Mouse (Mus musculus): Measurements from ENCODE around the gene Tmem89. TPM values are rescaled to one million over a fixed set of nuclear protein-coding genes. Genes with fewer than 3 reads are reported as not detected.

Tmem89 gene
- polyA plus RNA-seq (2012; rRNA removed): 0.40 and 0.42 TPM in 2 replicates

- no peak within 1 kb of the TSS for H3K4me3 ChIP-seq (ENCODE audit: insufficient read depth, low read length)
Observed at GRCm38 (mm10) chr9:108914491-108914890, at the start of gene Tmem89. Tmem89 (plus strand) TSS chr9:108914619.

GRCm38 (mm10) chr9:108912308-108912707, 2.1 kb upstream of the Tmem89 start:
- Histone ChIP-seq H3K27ac (ENCODE audit: insufficient read depth, low read length) (no peak overlapping the region), H3K4me1 (ENCODE audit: control insufficient read depth, insufficient read depth, low read length) (no peaks in the 10 kb centered on the region)
- TF ChIP-seq CTCF (IDR thresholded peaks at IDR 0.05; ENCODE audit: extremely low read depth, insufficient read depth, low read length) (no peak), POLR2A (IDR thresholded peaks at IDR 0.05; ENCODE audit: extremely low read depth, insufficient read depth, low read length) (no peak)

More at GRCm38 (mm10) chr9:108914491-108914890, at the start of gene Tmem89:
- H3K4me1 ChIP-seq (ENCODE audit: control insufficient read depth, insufficient read depth, low read length): no peaks in the 10 kb centered on the region
- H3K27ac ChIP-seq (ENCODE audit: insufficient read depth, low read length): no peak within 1 kb of the TSS
- TF ChIP-seq POLR2A (IDR thresholded peaks at IDR 0.05; ENCODE audit: extremely low read depth, insufficient read depth, low read length) (no peak), CTCF (IDR thresholded peaks at IDR 0.05; ENCODE audit: extremely low read depth, insufficient read depth, low read length) (no peak)

GRCm38 (mm10) chr9:108913161-108913560, 1.3 kb upstream of the Tmem89 start:
- no peak overlapping the region for H3K27ac ChIP-seq (ENCODE audit: insufficient read depth, low read length)
- H3K4me3 ChIP-seq (ENCODE audit: insufficient read depth, low read length): no peak overlapping the region
- no peaks in the 10 kb centered on the region for H3K4me1 ChIP-seq (ENCODE audit: control insufficient read depth, insufficient read depth, low read length)
- TF ChIP-seq CTCF (IDR thresholded peaks at IDR 0.05; ENCODE audit: extremely low read depth, insufficient read depth, low read length) (no peak), POLR2A (IDR thresholded peaks at IDR 0.05; ENCODE audit: extremely low read depth, insufficient read depth, low read length) (no peak)

More at GRCm38 (mm10) chr9:108912308-108912707, 2.1 kb upstream of the Tmem89 start:
- H3K4me3 ChIP-seq (ENCODE audit: insufficient read depth, low read length): no peak overlapping the region

GRCm38 (mm10) chr9:108913621-108914020, 798 bp upstream of the Tmem89 start:
- H3K27ac ChIP-seq (ENCODE audit: insufficient read depth, low read length): no peak overlapping the region
- no peaks in the 10 kb centered on the region for H3K4me1 ChIP-seq (ENCODE audit: control insufficient read depth, insufficient read depth, low read length)
- no peak overlapping the region for H3K4me3 ChIP-seq (ENCODE audit: insufficient read depth, low read length)
- no peak for TF ChIP-seq CTCF (IDR thresholded peaks at IDR 0.05; ENCODE audit: extremely low read depth, insufficient read depth, low read length)
- TF ChIP-seq POLR2A (IDR thresholded peaks at IDR 0.05; ENCODE audit: extremely low read depth, insufficient read depth, low read length): no peak

GRCm38 (mm10) chr9:108925897-108926296, 11.5 kb downstream of the Tmem89 start:
- H3K4me3 ChIP-seq (ENCODE audit: insufficient read depth, low read length): no peak overlapping the region
- no peaks in the 10 kb centered on the region for H3K4me1 ChIP-seq (ENCODE audit: control insufficient read depth, insufficient read depth, low read length)
- TF ChIP-seq POLR2A (IDR thresholded peaks at IDR 0.05; ENCODE audit: extremely low read depth, insufficient read depth, low read length) (no peak), CTCF (IDR thresholded peaks at IDR 0.05; ENCODE audit: extremely low read depth, insufficient read depth, low read length) (no peak)
- no peak overlapping the region for H3K27ac ChIP-seq (ENCODE audit: insufficient read depth, low read length)

GRCm38 (mm10) chr9:108928424-108928823, 14.0 kb downstream of the Tmem89 start:
- Histone ChIP-seq H3K4me3 (ENCODE audit: insufficient read depth, low read length) (no peak overlapping the region), H3K4me1 (ENCODE audit: control insufficient read depth, insufficient read depth, low read length) (no peaks in the 10 kb centered on the region), H3K27ac (ENCODE audit: insufficient read depth, low read length) (no peak overlapping the region)
- no peak for TF ChIP-seq POLR2A (IDR thresholded peaks at IDR 0.05; ENCODE audit: extremely low read depth, insufficient read depth, low read length)
- TF ChIP-seq CTCF (IDR thresholded peaks at IDR 0.05; ENCODE audit: extremely low read depth, insufficient read depth, low read length): no peak

GRCm38 (mm10) chr9:108935991-108936390, 21.6 kb downstream of the Tmem89 start:
- H3K4me1 ChIP-seq (ENCODE audit: control insufficient read depth, insufficient read depth, low read length): no peaks in the 10 kb centered on the region; the same call in 1 of the 2 replicates
- H3K4me3 ChIP-seq (ENCODE audit: insufficient read depth, low read length): peak overlapping the region; percentile 94; the same call in 1 of the 2 replicates
- TF ChIP-seq CTCF (IDR thresholded peaks at IDR 0.05; ENCODE audit: extremely low read depth, insufficient read depth, low read length) (no peak), POLR2A (IDR thresholded peaks at IDR 0.05; ENCODE audit: extremely low read depth, insufficient read depth, low read length) (no peak)
- H3K27ac ChIP-seq (ENCODE audit: insufficient read depth, low read length): no peak overlapping the region

- peak; percentile 94 for TF ChIP-seq POLR2A (IDR thresholded peaks at IDR 0.05; ENCODE audit: extremely low read depth, insufficient read depth, low read length)
- peak; percentile 92 for TF ChIP-seq CTCF (IDR thresholded peaks at IDR 0.05; ENCODE audit: extremely low read depth, insufficient read depth, low read length)
- Histone ChIP-seq H3K27ac (ENCODE audit: insufficient read depth, low read length) (peak within 1 kb of the TSS; percentile 74), H3K4me1 (ENCODE audit: control insufficient read depth, insufficient read depth, low read length) (no peaks in the 10 kb centered on the region; the same call in 1 of the 2 replicates), H3K4me3 (ENCODE audit: insufficient read depth, low read length) (peak within 1 kb of the TSS; percentile 94)
Observed at GRCm38 (mm10) chr9:108936418-108937364, 22.3 kb downstream of the Tmem89 start, which contains the start of gene Uqcrc1. Uqcrc1 (plus strand) TSS chr9:108936633.

- H3K4me3 ChIP-seq (ENCODE audit: insufficient read depth, low read length): no peak overlapping the region
Observed at GRCm38 (mm10) chr9:108945111-108945510, 30.7 kb downstream of the Tmem89 start.

More at GRCm38 (mm10) chr9:108945111-108945510, 30.7 kb downstream of the Tmem89 start:
- TF ChIP-seq POLR2A (IDR thresholded peaks at IDR 0.05; ENCODE audit: extremely low read depth, insufficient read depth, low read length) (no peak), CTCF (IDR thresholded peaks at IDR 0.05; ENCODE audit: extremely low read depth, insufficient read depth, low read length) (no peak)
- peaks cover 4% of the 10 kb centered on the region; the same call in 1 of the 2 replicates for H3K4me1 ChIP-seq (ENCODE audit: control insufficient read depth, insufficient read depth, low read length)
- no peak overlapping the region for H3K27ac ChIP-seq (ENCODE audit: insufficient read depth, low read length)

All from cortical plate, adult 2 months (tissue).